Mouse (Mus musculus): ENCODE data around the gene Tnk2.
A peak's percentile ranks its signal among the peaks of the same experiment; 100 is the strongest.

Gene Tnk2

DNA sequence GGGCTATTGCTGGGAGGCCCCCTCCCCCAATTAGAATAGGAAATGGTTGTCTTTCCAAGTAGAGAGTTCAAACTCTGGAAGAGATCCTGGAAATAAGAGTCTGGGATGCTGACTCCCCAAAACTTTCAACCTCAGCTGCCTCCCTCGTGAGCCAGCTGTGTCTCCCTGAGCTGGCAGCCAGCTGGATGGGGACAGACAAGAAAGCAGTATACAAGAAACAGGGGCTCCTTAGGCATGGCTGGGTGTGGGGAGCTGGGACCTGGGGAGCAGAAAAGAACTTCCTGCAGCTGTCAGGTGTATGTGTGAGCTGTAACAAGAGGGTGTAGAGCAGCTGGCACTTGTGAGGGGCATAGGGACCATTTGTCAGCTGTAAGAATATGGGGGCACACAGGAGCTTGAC lies 16.4 kb downstream of the Tnk2 start:
- DNase-seq (ENCODE audit: low spot score), result no peak

DNA sequence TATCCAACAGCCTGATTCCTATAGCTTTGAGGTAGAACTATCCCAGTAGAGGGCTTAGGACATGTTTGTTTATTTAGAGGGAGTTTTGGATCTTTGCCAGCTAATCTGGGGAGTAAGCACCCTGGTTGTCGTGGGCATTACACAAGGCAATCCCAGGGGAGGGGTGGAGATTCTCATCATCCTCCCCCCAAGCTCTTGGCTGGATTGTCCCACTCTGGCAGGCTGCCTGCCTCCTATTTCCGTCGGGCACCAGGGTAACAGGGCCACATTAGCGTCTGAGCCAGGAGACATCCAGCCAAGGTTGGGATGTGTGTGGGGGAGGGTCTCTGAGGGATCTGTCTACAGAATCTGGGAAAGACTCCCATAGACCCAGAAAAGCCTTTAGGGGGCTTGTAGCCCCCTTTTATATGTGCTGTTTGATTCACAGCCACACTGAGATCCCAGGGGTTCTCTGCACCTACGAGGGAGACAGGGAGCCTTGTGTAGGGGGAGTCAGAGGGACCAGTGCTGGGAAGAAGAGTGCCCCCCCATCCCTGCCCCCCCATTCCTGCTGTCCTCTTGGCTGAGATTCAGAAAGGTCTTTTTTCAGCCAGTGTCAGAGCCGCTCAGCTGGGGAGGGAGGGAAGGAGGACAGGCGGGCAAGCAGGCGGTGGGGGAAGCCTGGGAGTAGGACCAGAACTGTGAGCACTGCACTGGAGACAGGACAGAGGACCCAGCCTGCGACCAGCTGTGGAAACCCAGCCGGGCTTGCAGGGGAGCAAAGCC lies 17.1 kb downstream of the Tnk2 start:
- no peak for DNase-seq (ENCODE audit: low spot score)

DNA sequence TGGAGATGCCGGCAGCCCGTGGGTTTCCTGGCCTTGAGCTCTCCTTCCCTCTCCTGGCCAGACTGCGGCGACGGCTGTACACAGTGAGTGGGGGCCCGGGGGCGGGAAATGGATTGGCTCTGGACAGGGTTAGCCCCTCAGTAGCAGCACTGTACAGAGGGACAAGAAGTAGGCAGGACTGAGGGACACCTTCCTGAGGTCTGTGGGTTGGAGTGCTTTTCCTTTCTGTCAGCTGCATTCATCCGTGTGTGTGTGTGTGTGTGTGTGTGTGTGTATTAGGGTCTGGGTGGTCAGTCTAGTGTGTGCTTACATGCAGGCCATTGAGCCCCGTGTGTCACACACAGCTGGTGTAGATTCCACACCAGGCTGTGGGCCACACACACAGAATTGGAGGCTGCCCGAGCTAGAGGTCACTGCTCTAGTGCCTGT lies 17.8 kb downstream of the Tnk2 start:
- no peak for DNase-seq (ENCODE audit: low spot score)

DNA sequence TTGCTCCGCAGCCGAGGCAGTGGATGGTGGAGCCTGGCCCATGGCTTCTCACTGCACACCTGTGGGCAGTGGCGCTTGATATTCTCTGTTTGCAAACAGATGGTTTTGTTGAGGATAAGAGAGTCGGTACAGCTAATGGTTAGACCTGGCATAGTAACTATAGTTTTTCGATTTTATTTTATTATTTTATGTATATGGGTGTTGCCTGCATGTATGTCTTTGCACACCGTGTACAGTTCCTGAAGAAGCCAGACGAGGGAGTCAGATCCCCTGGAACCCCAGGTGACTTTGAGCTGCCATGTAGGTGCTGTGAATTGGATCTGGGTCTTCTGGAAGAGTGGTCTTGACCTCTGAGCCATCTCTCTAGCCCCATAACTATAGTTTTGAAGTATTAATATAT lies 18.7 kb downstream of the Tnk2 start:
- DNase-seq (ENCODE audit: low spot score), result no peak

DNA sequence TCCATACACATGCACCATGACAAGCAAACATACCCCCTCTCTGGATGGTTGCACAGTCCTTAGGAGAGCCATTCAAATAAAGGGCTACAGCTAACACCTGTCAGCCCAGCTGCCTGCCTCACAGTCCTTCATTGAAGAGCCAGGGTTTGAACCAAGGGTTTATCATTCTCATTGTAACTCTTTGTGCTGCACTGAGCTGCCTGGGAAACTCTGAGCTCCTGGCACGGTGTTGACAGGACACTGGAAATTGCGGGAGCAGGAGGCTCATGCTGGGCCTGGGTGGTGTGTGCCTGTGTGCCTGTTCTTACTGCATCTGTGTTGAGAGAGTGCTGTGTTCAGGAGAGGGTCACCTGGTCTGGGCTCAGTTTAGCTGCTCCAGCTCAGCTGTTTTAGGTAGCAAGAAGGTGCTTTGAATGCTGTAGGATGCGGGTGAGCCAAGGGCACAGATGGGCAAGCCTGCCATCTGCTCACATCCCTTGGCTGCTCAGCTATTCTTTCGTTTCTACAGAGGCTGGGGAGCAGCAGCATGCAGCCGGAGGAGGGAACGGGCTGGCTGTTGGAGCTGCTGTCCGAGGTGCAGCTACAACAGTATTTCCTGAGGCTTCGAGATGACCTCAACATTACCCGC lies 19.7 kb downstream of the Tnk2 start:
- DNase-seq (ENCODE audit: low spot score), result no peak

DNA sequence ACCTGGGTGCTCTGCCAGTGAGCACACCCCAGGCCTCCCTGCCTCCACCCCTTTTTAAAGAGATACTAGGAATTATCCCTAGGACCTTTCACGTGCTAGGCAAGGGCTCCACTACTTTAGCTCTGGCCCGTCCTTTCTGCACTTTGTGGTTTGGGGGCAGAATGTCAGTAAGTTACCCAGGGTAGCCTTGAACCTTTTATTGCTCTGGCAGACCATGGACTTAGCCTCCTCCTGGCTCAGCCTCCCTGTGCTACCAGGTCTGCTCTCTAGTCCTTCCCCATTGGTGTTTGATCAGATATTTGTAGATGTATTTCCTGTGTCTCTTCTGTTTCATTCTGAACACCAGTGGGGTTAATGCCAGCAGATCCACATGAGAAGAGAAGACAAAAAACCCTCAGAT lies 20.5 kb downstream of the Tnk2 start:
- DNase-seq (ENCODE audit: low spot score), result no peak

DNA sequence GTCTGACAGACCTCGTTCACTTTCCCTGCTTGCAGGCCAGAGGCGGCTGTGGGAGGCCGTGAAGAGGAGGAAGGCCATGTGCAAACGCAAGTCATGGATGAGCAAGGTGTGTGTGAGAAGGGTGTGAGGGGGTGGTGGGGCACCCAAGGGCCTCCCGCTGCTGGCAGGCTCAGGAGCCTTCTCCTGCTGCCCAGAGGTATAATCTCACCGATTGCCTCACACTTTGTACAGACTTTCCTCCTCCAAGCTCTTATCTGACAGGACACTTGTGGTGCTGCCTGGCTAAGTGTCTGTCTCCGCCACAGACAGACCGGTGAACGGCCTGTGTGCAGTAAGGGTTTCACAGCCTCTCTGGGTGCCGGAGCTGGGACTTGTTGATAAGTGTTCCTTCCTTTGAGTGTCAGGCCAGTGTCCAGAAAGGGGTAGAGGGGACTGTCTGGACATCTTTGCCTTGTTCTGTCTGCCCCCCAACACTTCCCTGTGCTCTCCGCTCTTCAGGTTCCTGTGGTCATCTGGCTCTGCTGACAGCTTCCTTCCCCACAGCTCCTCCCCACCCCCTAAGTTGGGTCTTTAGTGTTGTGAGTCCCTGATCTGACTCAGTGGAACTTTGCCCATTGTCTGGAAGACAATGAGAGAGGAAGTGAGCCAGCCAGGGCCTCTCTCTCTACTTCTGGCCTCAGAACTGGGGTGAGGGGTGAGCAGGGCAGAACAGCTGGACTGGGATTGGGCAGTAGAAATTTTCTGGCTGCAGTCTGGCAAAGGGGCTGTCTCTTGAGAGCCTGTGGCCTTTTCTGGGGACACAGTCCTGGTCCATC lies 22.4 kb downstream of the Tnk2 start:
- peak; percentile 61 for DNase-seq (ENCODE audit: low spot score)

DNA sequence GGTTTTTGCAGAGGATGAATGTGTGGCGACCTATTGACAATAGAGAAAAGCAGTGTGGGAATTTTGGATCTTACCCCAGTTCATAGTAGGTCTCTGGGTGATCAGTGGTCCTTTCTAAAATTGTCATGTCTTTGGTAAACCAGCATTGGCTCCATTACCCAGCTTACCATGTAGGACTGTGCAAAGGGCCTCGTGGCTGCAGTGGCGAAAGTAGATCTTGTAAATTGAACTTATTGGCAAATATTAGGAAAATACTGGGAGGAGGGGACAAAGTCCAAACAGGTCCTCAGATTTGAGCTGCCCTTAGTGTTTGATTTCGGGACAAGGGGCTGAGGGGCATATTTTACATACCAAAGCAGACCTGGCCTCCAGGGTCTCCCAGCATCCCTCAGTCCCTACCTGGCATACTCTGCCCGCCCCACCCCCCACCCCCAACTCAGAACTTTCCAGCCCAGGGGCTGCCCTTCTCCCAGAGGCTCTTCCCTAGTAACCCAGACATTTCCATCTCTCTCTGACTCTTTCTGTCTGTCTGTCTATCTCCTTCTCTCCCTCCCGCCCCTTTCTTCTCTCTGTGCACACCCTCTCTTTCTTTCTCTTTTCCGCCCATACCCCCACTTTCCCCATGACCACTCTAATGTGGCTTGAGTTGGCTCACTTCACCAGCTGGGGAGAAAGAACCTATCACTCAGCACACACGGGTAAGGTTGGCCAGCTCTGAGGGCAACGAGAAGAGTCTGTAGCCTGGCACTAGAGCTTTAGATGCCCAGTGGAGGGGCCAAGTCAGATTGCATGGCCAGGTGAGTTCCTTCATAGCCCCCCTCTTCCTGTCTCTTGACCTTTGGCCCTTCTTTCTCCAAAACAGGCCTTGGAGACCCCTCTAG lies 23.2 kb downstream of the Tnk2 start:
- DNase-seq (ENCODE audit: low spot score), result no peak

DNA sequence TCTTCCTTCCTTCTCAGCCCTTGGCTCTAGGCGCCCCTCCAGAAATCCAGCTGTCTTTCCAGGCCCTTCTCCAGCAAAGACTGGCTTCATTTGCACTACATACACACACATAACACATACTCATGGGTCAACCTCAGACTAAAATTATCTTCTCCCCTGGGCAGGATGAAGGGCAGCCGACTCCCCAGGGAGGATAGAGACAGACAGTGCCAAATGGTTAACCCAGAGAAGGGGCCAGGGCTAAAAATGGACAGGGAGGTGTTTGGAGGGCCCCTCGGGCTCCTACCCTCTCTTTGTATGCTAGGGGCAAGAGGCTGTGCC lies 23.8 kb downstream of the Tnk2 start:
- DNase-seq (ENCODE audit: low spot score), result no peak

DNA sequence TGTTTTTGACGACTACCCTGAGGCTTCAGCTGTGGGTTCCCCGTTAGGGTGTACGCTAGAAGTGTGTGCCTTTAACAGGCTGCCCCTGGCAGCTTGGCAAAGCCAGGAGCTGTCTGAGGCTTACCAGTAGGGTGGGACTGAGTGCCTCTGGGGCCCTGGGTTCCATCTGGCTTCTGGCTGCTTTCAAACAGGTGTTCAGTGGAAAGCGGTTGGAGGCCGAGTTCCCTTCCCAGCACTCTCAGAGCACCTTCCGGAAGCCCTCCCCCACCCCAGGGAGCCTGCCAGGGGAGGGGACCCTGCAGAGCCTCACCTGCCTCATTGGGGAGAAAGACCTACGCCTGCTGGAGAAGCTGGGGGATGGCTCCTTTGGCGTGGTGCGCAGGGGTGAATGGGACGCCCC lies 24.4 kb downstream of the Tnk2 start:
- DNase-seq (ENCODE audit: low spot score), result no peak

DNA sequence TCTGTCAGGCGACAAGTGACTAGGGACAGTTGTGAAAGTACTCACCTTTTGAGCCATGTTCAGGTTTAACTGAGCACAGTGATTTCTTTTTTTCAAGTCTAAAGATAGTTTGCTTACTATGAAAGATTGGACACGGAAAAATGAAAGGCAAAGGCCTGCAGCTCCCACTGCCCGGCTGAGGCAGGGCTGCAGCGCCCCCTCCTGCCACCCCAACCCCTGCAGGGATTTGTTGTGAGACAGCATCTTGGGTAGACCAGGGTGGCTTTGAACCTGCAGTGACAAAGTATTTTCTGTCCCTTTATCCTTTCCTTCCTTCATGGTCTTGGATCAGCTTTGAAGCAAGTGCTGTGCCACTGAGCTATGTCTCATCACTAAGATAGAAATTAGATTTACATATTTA lies 24.8 kb downstream of the Tnk2 start:
- DNase-seq (ENCODE audit: low spot score), result no peak

DNA sequence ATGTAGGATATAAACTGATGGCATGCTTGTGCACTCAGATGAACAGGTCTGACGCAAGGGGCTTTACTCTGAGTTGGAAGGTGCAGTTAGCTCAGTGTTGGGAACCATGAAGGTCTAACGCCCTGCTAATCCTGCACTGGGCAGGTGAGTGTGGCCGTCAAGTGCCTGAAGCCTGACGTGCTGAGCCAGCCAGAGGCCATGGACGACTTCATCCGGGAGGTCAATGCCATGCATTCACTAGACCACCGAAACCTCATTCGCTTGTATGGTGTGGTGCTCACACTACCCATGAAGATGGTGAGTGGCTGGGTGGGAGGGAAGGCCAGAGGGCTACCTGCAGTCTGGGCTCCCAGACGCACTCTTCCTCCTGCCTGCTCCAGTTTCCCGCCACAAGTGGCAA lies 25.6 kb downstream of the Tnk2 start:
- DNase-seq (ENCODE audit: low spot score), result no peak

DNA sequence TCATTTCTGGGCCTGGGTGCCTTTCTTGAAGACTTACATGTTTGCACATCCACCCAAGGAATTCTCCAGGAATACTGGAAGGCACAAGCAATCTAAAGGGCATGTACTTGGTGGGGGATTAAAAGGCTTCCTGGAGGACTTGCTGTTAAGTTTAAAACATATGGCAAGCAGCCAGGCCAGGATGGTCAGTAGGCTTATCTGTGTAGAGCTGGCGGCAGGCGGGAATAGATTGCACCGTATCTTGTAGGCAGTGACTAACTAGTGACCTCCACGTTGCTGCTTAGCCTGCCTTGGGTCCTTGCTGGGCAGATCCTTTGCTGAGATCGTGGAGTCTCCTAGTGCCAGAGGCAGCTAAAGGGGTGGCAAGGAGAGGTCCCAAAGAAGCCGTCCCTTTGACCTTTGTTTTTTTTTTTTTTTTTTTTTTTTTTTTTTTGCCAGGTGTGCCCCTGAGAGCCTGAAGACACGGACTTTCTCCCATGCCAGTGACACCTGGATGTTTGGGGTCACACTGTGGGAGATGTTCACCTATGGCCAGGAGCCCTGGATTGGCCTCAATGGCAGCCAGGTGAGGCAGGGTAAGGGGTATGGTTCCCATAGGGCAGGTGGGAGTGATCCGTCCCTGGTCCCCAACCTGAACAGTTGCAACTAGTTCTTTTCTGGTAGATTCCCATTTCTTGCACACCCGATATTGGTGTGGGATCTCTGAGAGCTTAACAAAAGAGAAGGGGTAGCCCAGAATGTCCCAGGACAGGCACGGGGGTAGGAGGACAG lies 26.9 kb downstream of the Tnk2 start:
- DNase-seq (ENCODE audit: low spot score), result no peak

DNA sequence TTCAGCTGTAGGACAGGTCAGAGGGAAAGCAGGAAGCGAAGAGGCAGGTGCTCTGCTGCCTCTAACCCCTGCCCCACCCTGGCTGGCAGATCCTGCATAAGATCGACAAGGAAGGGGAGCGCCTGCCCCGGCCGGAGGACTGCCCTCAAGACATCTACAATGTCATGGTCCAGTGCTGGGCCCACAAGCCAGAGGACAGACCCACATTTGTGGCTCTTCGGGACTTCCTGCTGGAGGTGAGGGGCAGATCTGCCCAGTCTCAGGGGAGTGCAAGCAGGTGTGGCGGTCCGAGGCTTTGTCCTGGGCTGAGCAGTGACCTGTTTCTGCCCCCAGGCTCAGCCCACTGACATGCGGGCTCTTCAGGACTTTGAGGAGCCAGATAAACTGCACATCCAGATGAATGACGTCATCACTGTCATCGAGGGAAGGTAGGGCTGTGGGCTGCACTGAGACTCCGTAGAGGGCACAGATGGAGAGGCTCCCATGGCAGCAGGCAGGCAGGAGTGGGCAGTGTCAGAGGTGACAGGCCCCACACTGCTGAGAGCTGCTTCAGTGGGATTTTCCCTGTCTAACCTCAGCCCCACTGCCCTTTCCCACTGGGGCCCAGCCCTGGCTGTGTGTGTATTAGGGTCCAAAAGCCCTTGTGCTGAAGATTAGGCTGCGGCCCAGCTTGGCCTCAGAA lies 27.7 kb downstream of the Tnk2 start:
- DNase-seq (ENCODE audit: low spot score), result no peak

DNA sequence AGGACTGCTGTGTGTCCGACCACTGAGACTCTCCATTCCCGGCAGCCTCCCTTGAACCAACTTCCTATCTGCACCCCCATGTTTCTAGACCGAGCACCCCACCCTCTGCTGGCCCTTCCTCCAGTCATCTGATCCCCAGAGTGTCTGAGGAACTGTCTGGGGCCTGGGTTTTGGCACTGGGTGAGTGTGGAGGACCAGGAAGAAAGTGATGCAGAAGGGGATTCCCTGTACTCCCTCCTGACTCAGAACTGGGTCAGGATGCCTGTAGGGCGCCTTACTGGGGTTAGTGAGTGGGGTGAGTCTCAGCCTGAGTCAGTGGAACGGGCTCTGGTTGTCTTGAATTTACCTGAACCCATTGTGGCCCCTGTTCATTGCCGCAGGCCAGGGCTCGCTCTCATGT lies 28.6 kb downstream of the Tnk2 start:
- DNase-seq (ENCODE audit: low spot score), result no peak

DNA sequence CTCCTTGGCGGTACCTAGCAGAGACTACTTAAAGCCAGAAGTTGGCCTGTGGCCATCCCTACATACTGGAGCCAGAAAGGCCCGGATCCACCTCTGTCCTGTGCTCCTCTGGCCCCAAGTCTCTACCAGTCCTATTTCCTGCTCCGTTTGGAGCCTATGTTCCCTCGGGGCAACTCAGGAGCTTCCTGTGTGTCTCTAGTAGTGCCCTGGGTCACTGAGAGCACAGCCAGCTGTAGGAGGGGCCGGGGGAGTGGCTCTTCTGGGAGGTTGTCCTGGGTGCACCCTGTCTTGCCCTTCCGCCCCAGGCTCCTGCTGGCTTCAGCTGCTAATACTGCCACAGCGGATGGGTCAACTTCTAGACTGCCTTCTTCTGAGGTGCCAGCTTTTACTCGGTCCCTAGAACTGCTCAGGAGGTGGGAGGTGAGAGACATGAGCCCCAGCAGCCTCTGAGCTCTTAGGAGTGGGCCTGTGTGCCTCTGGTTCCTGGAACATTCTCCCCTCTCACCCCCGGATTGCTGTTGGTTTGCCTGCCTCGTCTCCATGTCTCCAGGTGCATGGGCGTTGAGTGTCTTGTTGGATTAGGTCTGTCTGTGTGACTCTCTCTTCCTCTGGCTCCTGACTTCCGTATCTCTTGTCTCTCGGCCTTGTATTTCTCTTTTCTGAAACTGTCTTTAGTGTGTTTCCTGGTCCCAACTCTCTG lies 29.3 kb downstream of the Tnk2 start:
- DNase-seq (ENCODE audit: low spot score), result no peak

DNA sequence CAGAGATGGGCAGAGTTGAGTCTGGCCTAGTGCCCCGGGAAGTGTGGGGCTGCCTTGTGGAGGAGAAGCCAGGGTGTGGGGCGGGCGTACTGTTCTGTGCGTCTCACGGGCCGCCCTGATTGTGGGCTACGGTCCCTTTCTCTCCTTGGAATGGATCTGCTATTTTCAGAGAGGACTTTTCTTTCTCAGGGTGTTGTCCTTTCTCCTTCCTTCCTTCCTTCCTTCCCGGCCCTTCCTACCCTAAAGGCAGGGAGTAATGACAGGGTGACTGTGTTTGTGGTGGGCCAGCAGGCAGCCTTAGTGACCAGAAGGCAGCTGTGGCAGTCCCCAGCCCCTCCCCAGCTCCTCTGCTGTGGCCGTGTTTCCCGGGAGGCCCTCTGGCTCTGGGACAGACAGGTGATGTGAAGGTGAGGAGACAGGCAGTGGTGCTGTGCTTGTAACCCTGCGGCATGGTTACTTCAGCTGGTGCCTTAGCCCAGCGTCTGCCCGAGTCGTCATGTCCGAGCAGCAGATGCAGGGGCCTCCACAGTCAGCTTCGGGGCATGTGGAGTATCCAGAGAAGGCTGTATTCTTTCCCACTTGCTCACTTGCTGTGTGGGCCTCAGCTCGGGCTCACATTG lies 30.6 kb downstream of the Tnk2 start:
- DNase-seq (ENCODE audit: low spot score), result no peak

DNA sequence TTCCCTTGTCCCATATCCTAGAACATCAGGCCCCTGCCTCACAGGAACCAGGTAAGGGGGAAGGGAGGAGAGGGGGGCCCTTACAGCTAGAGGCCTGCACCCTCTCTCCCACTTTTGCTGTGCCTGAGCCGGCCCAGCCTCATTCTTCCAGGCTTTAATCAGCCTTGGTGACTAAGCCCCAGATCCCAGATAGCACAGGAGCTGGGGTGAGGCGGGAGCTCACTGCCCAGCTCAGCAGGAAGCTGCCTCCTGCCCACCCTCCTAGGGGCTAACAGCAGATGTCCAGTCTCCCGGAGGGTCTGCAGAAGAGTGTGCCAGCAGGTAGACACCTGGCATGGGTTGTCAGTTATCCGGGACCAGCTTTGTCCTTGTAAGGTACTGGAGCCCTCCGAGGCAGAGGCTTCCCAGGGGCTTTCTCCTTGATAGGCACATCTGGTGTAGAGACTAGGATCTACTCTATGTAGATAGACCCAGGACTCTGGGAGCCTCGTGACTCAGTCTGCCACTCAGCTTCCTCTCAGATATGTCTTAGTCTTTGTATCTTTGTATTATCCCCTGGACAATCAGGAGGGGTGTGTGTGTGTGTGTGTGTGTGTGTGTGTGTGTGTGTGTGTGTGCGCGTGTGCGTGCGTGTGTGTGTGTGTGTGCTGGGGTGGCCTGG lies 33.5 kb downstream of the Tnk2 start:
- no peak for DNase-seq (ENCODE audit: low spot score)

DNA sequence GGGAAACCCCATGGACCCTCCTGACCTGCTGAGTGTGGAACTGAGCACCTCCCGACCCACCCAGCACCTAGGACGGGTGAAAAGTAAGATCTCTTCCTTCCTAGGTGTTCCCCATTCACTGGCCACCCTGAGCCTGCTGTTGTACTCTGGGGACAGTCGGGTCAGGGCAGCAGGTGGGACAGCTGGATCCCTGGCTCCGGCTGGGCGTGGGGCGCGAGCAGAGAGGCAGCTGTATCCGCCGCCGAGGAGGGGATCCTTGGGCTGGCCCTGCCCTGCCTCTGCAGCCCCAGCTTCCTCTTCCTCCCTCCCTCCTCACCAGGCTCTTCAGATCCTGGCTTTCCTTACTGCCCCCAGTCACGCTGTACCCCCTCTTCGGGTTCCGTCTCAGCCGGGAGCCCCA lies 34.2 kb downstream of the Tnk2 start:
- DNase-seq (ENCODE audit: low spot score), result no peak

Measured in embryo, embryonic 10.5 days (tissue).